In genomic region chr17:47792098-47792863, GRCm38 (mm10) we compare ENCODE assay signal across 8 mouse cellular contexts. TPM values are rescaled to one million over a fixed set of nuclear protein-coding genes. Genes with fewer than 3 reads are reported as not detected.
DNase-seq lines count a peak whose midpoint lies in the region; ATAC-seq and TF ChIP-seq lines count a peak whose summit lies in the region.

No protein-coding gene starts in this region.

- H3K4me1 ChIP-seq in limb, embryonic 14.5 days (ENCODE audit: control insufficient read depth, insufficient read depth, low read length) = peaks cover 20% of the 10 kb centered on the region

- no peaks in the 10 kb centered on the region for H3K36me3 ChIP-seq in limb, embryonic 14.5 days (ENCODE audit: control insufficient read depth, insufficient read depth, low read length)

- peak; percentile 60 to 71 for DNase-seq in heart, adult 18-20 months
- DNase-seq in heart, postnatal 25 days (ENCODE audit: low spot score) = no peak
- peak; percentile 70 to 79 for DNase-seq in cerebellum, postnatal 10 days
- DNase-seq in frontal cortex, postnatal 36 days (ENCODE audit: low spot score in 2 of 2) = peak; percentile 61 to 66
- DNase-seq in induced T-regulatory cell, adult 2 months (ENCODE audit: low read depth) = peak; percentile 74
- DNase-seq in limb, embryonic 14.5 days (ENCODE audit: low spot score) = peak; percentile 77
- DNase-seq in spleen, postnatal 4 days (ENCODE audit: low spot score in 2 of 2) = peak; percentile 64 to 86

- H3K27me3 ChIP-seq in limb, embryonic 14.5 days (ENCODE audit: control insufficient read depth, insufficient read depth, low read length) = no peaks in the 10 kb centered on the region

- no peak overlapping the region for H3K9ac ChIP-seq in limb, embryonic 14.5 days (ENCODE audit: low read depth, low read length, severe bottlenecking)

- no peak overlapping the region for H3K4me2 ChIP-seq in limb, embryonic 14.5 days (replicated peaks; ENCODE audit: low read depth, low read length, severe bottlenecking)

- WGBS in limb, embryonic 14.5 days = 24% methylated on average over 15 of the region's 15 CpGs

- H3K4me3 ChIP-seq in limb, embryonic 14.5 days (replicated peaks; ENCODE audit: low read length) = no peak overlapping the region

- no peak for TF ChIP-seq POLR2A in limb, embryonic 14.5 days (IDR thresholded peaks at IDR 0.05; ENCODE audit: borderline replicate concordance, extremely low read depth, insufficient read depth, insufficient read length)

- H3K27ac ChIP-seq in limb, embryonic 14.5 days (replicated peaks; ENCODE audit: low read depth, low read length) = no peak overlapping the region

- no peaks in the 10 kb centered on the region for H3K9me3 ChIP-seq in limb, embryonic 14.5 days (ENCODE audit: control insufficient read depth, low read length)

- peak; percentile 65; the same call in 1 of the 2 replicates for ATAC-seq in limb, embryonic 14.5 days (ENCODE audit: low FRiP score, low read depth)
- ATAC-seq in monocyte, adult 5-6 weeks (replicated peaks; ENCODE audit: insufficient number of reproducible peaks, low FRiP score, low TSS enrichment, poor library complexity, severe bottlenecking) = peak; percentile 52; the same call in 1 of the 2 replicates

- intact Hi-C loops in heart, postnatal 25 days (cut with DNase I) = loop anchor here (5.0 kb wide), 1 partner anchor 310 kb away; no protein-coding TSS in a partner anchor

RNA-seq across cellular contexts. Expression of gene Mdfi, which starts 42.2 kb away (rescaled TPM):
- 1 to 10 TPM in 1 of 2 experiments, under 1 TPM in 1; 0.40 to 1.3 TPM for total RNA-seq in heart, adult 18-20 months (2021)
- total RNA-seq in heart, postnatal 25 days (2021) = 1 to 10 TPM; 2.4 TPM
- 281 and 440 TPM in 2 replicates for polyA plus RNA-seq in limb, embryonic 14.5 days (2012; rRNA removed)
- polyA plus RNA-seq in limb, embryonic 14.5 days (2014; fragmentation: Nextera tagmentation; extraction: Ambion mirVana) = 57.5 and 64.7 TPM in 2 replicates
- total RNA-seq in monocyte, adult 5-6 weeks (2017) = not detected in 3 replicates

RNA-seq across cellular contexts. Expression of gene Tfeb, which starts 55.5 kb away (rescaled TPM):
- 10 to 100 TPM; 35.0 to 40.0 TPM for total RNA-seq in heart, adult 18-20 months (2021)
- 10 to 100 TPM; 40.8 to 45.7 TPM for total RNA-seq in heart, postnatal 25 days (2021)
- polyA plus RNA-seq in limb, embryonic 14.5 days (2012; rRNA removed) = 12.2 and 13.2 TPM in 2 replicates
- polyA plus RNA-seq in limb, embryonic 14.5 days (2014; fragmentation: Nextera tagmentation; extraction: Ambion mirVana) = 10.6 and 11.5 TPM in 2 replicates
- 61.8 to 91.9 TPM (median 65.3 TPM) in 3 replicates for total RNA-seq in monocyte, adult 5-6 weeks (2017)
